Mouse (Mus musculus): ENCODE data around the gene Sowaha. TPM values are rescaled to one million over a fixed set of nuclear protein-coding genes. Genes with fewer than 3 reads are reported as not detected.

Sowaha gene
- total RNA-seq, 2 experiments from 2014 or later: 79.1 to 79.3 TPM

DNA sequence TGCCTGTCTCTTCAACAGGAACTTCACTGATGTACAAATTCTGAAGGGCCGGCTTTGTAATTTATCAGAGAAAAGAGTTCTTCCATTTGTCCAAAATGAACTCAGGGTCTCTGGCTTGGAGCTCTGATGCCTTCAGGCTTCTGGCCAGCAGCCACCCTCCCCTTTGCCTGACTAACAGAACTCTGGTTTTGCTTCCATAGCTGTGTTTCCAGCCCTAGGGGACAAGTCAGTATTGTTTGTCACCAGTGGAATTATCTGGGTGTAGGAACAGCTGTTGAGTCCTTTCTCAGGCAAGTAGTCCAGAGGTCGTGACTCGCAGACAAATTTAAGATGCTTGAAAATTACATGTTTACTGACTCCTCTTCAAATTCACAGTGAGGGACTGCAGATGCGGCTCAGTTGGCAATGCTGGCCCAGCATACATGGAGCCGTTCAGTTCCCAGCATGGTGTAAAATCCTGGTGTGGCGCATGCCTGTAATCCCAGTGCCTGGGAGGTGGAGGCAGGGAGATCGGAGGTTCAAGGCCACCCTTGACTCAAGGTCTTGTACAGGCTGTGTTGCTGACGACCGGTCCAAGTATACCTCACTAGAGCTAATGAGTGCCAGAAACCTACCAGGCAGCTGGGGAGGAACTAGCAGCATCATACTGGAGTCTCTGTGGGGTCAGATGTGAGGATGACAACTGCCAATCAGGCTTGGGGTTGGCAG, 27.2 kb upstream of the Sowaha start:
- DNase-seq (ENCODE audit: low spot score in 2 of 2): no peak

DNA sequence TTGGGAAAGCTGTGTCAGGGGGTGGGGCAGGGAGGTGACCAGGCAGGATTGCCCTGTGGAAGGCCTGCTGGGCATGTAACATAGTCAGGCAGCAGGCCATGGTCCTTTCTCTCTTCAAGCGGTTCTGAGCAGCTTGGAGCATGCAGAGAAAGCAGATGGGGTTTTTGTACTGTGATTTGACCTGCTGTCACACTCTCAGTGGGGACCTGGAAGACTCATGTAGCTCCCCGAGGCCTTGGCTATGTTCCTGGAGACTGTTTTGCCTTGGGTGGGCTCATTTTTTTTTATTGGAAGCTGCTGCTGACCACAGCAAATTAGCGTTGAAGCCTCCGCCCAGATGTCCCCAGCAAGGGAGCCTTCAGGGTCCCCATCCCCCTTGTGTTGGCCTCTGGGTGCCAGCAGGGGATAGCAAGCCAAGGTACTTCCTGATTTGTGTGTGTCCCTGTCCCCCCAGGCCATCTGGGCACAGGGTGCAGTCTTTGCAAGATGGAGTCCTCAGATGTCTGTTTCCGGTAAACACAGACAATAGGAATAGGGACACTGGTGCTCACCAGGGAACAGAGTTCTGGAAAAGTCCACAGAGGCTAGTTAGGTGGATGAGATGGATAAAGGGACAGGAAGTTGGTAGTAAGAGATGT, 25.1 kb upstream of the Sowaha start:
- intact Hi-C loops (cut with DNase I): no loop called here
- DNase-seq (ENCODE audit: low spot score in 2 of 2): no peak

More for the DNA sequence above, 27.2 kb upstream of the Sowaha start:
- intact Hi-C loops (cut with DNase I): no loop called here

DNA sequence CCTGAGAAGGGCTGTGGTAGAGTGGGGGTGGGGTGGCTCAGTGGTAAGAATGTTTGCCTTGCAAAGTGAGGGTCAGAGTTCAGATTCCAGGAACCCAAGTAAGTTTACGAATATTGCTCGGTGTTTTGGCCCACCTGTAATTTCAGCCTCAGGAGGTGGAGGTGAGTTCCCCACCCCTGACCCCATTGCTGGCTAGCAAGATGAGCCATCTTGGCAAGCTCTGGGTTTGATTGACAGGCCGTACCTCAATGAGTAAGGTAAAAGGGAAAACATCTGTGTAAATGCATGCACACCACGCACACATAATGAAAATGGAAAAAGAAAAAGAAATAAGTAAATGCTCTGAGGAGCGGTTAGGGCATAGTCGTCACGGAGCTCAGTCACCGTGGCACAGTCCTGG, 24.3 kb upstream of the Sowaha start:
- no peak for DNase-seq (ENCODE audit: low spot score in 2 of 2)
- intact Hi-C loops (cut with DNase I): no loop called here

DNA sequence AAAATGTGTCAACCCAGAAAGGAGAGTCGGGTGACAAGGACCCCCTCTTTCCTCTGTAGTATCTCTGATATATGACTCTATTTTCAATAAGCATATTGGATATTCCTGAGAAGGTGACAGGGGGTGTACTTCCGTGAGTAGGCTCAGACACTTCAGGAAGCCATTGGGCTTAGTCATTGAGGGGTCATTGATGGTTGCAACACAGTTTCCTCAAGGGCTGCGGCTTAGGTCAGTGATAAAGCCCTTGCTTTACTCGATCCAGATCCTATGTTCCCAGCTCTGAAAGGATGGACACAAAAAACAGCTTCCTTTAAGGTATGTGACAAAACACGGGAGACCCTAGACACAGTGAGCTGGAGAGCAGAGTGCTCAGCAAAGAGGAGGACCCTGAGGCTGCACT, 23.7 kb upstream of the Sowaha start:
- DNase-seq (ENCODE audit: low spot score in 2 of 2): no peak
- intact Hi-C loops (cut with DNase I): loop anchor here (2.0 kb wide), 1 partner anchor 17 kb away; no protein-coding TSS in a partner anchor

- DNase-seq (ENCODE audit: low spot score in 2 of 2): peak; percentile 54 to 85
- intact Hi-C loops (cut with DNase I): loop anchor here (1.0 to 2.0 kb wide), 2 partner anchors 19 to 32 kb away; partner anchors contain the start of gene Gm9837
Observed at GRCm38 (mm10) chr11:53502039-53502765, 22.1 kb upstream of the Sowaha start.

DNA sequence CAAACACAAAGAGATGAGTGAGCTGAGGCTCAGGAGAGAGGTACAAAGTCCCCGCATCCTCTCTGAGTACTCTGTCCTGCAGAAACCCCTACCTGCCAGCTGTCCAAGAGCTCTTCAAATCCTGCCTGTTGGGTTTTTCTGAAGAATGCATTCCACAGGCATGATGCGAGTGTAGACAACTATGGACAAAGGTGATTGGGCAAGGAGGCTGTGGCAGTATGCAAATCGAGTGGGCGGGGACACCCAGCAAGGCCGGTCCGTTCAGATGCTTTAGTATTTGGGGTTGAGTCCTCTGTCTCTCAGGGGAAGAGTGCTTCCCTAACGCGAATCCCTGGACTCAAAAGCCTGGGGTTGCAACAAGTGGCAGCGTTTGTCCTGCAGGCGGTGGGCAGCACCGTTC, 20.5 kb upstream of the Sowaha start:
- intact Hi-C loops (cut with DNase I): no loop called here
- DNase-seq (ENCODE audit: low spot score in 2 of 2): no peak

DNA sequence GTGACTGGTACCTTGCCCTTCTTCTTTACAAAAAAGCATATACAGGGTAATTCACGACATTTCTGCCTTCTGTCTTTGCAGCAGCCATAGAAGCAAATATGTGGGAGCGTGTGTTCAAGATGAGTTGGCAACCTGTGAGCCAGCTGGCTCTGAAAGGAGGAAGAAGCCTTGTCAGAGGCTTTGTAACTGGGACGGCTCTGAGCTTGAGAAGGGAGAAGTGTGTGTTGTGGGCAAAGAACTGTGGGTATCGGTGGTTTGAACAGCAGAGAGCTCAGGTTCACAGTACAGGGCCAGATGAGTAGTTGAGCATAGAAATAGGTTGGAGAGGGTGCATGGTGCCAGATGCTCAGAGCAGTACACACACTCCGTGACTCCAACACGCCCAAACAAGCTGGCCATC, 16.9 kb upstream of the Sowaha start:
- intact Hi-C loops (cut with DNase I): no loop called here
- peak; percentile 52 to 92 for DNase-seq (ENCODE audit: low spot score in 2 of 2)

GRCm38 (mm10) chr11:53495417-53495816, 15.3 kb upstream of the Sowaha start:
- no peak for DNase-seq (ENCODE audit: low spot score in 2 of 2)
- intact Hi-C loops (cut with DNase I): no loop called here

DNA sequence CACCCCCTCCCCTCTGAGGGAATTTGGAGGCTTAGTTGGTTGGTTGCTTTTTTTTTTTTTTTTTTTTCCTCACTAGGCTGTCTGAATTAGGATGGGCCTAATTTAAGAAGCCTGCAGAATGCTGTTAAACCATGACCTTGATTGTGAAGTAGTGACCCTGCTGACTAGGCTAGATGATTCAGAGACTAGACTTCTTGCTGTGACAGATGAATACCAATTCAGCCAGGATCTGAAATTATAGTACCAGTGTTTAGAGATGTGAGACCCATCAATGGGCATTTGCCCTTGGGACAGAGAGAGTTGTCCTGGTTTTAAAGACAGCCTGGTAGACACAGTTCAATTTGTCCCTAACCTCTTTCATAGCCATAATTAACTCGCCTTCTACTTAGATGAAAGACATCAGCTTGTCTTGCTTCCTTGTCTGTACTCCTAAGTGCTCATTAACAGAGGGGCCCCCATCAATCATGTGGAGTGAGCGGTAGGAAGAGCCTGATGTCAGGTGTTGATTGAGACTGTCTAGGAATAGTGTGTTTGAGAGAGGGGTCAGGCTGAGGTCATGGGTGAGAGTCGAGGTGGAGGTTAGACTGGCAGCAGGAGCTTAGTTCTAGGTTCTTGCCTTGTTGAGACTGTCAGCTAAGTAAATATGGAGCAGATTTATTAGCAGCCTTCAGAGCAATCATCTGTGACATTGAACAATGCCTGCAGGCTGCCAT, 13.3 kb upstream of the Sowaha start:
- DNase-seq (ENCODE audit: low spot score in 2 of 2): no peak
- intact Hi-C loops (cut with DNase I): no loop called here

DNA sequence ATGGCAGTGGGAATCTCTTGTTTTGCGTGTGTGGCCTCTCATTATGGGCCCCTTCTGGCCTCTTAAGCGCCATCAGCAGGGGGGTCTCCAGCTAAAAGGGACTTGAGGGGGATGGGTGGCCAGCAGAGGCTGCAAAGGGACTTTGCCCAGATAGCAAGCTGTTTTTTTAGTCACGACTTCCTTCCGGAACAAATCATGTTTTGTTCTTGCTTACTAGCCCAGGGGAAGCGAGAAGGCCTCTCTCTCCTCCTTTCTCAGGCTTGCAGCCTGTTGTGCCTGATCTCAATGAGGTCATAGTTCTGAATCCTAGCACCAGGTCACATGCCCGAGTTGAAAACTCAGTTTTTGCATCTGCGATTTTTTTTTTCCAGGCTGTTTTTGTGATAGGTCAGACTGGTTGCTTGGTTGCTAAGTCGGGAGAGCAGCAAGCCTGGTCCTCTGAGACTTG, 11.9 kb upstream of the Sowaha start:
- intact Hi-C loops (cut with DNase I): no loop called here
- DNase-seq (ENCODE audit: low spot score in 2 of 2): peak in 1 of 2 experiments; percentile 52

DNA sequence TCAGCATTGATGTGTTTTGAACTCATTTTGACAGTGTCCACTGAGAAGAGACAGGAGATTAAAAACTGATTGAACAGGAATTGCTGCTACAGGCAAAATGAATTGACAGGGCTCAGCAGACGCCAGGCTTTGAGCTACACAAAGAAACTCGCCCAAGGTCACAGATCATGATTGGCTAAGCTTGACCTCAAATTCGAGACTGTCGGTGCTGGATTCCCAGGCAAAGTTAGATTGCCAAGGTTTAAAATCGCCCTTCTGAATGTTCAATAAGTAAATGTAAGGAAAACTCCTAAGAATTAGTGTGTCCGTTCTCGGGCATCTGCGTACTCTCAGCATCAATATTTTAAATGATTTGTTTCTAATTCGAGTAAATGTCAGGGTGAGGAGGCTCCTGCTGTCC, 9.3 kb upstream of the Sowaha start:
- DNase-seq (ENCODE audit: low spot score in 2 of 2): no peak
- intact Hi-C loops (cut with DNase I): no loop called here

- DNase-seq (ENCODE audit: low spot score in 2 of 2): no peak
- intact Hi-C loops (cut with DNase I): no loop called here
Observed at GRCm38 (mm10) chr11:53489007-53489406, 8.9 kb upstream of the Sowaha start.

DNA sequence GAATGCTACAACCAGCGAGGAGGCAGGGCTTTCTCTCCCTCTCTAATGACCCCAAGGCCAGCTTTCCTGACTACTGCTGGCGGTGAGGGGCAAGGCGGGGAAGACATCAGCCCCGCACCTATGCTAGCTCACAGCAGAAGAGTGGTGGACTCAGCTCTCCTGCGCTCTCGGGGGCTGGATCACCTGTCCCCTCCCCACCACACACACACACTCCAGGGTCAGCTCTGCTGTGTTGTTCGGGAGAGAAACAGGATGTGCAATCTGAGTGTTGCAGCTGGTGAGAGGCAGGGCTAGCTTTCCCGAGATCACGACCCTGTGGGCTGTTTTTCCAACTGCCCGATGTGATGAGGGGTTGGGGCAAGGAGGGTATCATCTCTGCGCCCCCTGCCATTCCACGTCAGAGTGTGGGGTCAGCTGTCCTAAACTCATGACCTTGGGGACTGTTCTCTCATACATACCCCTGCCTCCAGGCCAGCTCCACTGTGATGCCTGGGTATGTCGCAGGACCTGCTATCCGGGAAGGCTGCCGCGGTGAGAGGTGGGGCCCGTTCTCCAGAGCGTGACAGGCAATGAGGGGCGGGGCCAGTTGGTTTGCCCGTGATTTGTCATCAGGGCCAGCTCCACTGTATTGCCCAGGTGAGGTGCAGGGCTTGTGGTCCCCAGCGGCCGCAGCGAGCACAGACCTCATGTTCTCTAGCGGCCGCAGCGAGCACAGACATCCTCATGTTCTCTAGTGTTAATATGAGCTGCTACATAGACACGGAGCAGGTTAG, 6.9 kb upstream of the Sowaha start:
- DNase-seq (ENCODE audit: low spot score in 2 of 2): peak in 1 of 2 experiments; percentile 54
- intact Hi-C loops (cut with DNase I): no loop called here

- intact Hi-C loops (cut with DNase I): no loop called here
- no peak for DNase-seq (ENCODE audit: low spot score in 2 of 2)
Observed at GRCm38 (mm10) chr11:53486351-53486750, 6.3 kb upstream of the Sowaha start.

- intact Hi-C loops (cut with DNase I): no loop called here
- DNase-seq (ENCODE audit: low spot score in 2 of 2): no peak
Observed at GRCm38 (mm10) chr11:53485719-53486118, 5.6 kb upstream of the Sowaha start.

DNA sequence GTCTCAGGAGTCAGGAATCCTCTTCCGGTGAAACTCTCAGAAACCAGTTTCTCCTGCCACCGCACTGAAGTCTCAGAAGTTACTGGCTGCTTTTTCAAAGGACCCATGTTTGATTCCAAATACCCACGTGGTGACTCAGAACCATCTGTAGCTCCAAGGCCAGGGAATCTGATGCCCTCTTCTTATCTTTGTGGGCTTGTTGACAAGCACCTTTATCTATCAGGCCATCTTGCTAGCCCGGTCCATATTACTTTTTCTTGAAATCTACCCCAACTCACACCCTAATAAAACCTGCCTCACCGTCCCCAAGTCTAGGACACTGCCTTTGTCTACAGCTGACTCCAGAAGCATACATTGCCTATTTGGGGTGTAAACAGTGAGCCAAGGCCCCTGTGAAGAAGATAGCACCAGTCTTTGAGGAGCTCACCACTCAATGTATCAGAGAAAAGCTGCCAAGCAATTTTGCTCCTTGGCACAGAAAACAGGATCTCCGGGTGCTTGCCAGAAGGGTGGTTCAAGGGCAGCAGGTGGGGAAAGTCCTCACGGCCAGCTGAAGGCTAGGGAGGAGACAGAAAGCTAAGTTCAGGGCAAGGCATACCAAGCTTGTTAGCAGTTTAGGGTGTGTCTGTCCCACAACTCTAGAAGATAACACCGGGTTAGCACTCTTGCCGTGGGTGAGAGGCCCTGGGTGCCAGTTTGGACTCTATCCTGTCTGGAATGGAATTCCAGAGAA, 3.3 kb upstream of the Sowaha start:
- intact Hi-C loops (cut with DNase I): no loop called here
- DNase-seq (ENCODE audit: low spot score in 2 of 2): no peak

- DNase-seq (ENCODE audit: low spot score in 2 of 2): no peak
- intact Hi-C loops (cut with DNase I): no loop called here
Observed at GRCm38 (mm10) chr11:53481088-53481730, 1.1 kb upstream of the Sowaha start.

DNA sequence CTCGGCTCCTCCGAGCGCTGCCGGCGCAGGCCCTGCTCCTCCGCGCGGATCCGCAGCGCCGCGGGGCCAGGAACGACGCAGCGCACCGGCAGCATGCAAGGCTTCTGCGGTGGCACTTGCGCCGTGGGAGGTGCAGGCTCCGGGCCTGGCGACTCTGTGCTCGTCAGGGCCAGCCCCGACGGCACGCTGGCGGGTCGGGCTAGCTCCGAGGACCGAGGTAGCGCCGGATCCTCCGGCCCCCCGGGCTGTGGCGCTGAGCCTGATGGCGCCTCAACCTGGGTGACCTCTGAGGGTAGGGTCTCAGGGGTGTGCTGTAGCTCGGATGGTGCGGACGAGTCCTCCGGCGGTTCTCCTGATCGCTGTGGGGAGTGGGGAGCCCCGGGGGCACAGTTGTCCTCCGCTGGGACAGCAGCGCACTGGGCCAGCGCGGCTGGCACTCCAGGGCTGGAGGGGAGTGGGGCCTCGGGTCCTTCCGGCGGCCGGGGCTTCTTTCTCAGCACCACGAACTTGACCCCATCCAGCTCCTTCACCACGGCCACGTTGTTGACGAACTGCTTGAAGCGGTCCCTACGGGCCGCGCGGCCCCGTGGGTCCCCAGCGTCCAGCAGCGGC, 797 bp downstream of the Sowaha start:
- intact Hi-C loops (cut with DNase I): loop anchor here (2.0 to 5.0 kb wide), 2 partner anchors 42 to 88 kb away; partner anchors contain the start of gene Kif3a

More for the DNA sequence above, 797 bp downstream of the Sowaha start:
- DNase-seq (ENCODE audit: low spot score in 2 of 2): no peak
